Mouse (Mus musculus) stomach, postnatal 0 days (tissue): ENCODE measurements around the gene Elmo1.

Experiments
- CTCF ChIP-seq: IDR thresholded peaks from 2 replicates; pipeline ENCODE4 v1.5.1; 2016; ENCODE audit warnings: antibody characterized with exemption, low read depth, mild to moderate bottlenecking, moderate library complexity
- EP300 ChIP-seq: optimal IDR thresholded peaks from 2 replicates; pipeline ENCODE3; 2016; ENCODE audit warnings: antibody characterized with exemption

DNA sequence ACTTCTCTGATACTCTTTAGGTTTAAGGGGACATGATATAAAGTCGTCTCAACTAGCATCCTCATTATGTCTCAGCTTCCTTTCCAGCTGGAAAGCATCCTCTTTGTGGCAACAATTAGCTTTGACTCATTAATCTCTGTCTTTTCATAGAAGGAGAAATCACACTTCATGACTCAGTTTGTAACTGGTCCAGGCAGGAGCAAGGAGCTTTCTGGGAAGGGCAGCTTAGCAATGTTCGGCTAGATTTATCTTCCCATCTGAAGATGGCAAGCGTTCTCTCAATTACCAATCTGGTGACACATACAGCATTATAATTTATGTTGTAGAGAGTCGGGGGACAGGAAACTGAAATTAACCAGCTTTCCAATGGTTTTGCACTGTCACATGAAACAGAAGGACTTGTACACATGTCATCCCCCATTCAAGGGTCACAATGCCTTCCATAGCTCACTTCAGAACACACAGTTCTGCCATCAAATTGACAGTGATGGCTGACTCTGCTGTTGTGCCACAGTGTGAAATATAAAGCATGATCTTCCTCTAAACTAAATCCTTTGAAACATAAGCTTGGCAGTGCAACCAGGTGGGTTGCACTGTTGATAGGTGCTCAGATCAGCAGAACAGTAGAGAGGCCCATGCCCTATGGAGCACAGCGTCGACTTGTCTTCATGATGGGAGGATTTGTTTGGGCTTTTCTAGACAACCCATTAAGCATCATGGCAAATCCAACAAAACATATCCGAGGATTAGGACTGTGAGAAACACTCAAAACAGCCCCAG lies 532.9 kb downstream of the Elmo1 start:
- no peak for TF ChIP-seq CTCF
- TF ChIP-seq EP300 = no peak
